Mouse (Mus musculus) adrenal gland (tissue): ENCODE data around the gene Phlda2.

Source experiments
- intact Hi-C: fragments of 180-260 bp; cut with DNase I; formaldehyde crosslinking; loops from one replicate; pipeline ENCODE4 v1.15.1; 2025

Gene Phlda2

DNA sequence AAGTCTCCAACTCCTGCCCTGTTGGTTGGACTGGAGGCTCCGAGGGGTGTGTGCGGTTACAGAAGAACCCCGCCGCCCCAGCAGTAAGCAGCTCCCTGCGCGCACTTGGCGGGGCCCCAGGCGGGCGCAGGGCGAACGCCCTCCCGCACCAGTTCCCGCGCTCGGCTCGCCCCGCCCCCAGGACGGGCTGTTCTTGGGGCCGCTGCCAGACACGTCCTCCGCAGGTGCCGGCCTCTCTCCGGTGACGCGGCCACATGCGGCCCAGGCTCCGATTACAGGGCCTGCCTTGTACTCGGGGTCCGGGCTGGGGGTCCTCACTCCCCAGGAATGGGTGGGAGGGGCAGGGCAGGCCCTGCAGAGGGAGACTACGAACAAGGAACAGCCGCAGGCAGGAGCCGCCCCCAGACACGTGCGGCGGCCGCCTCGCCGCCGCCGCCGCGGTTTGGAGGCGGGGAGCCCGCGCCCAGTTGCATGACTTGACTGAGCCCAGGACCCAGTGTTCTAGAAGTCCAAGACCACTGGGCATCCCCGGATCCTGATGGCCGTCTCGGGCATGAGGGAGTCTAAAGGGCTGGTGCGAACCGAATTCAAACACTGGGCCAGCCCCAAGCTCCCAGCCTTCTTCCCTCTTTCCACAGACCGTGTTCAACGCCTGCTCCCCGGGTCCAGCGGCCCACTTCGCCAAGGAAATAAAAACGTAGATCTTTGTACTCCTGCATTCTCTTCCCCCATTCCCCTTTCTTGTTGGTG, 38.0 kb downstream of the Phlda2 start:
- intact Hi-C loops, result loop anchor here (5.0 to 10.0 kb wide), 2 partner anchors 150 to 368 kb away; no protein-coding TSS in a partner anchor

DNA sequence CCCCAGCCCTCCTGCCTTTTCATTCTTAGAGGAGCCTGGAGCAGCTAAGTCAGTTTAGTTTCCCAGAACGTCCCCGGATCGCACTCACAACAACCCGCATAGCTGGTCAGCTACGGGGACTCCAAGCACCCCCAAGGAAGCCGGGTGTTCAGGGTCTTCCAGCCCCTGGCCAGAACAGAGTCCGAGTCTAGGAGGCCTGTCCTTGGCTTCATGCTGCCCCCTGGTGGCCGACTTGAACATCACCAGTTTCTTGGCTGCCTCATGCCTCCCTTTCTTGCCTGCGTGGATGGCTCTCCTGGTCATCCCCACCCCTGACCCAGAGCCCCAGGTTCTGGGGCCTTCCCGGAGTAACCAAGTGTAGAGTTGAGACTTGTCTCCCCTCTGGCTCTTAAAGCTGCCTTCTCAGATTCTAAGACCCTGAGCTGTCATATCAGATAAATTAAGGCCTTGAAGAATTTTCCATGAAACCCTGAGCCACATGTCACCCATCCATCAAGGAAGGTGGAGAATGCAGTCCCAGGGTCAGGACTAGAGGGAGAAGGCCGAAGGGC, 39.0 kb downstream of the Phlda2 start:
- intact Hi-C loops, result loop anchor here (10.0 kb wide), 1 partner anchor 149 kb away; no protein-coding TSS in a partner anchor

DNA sequence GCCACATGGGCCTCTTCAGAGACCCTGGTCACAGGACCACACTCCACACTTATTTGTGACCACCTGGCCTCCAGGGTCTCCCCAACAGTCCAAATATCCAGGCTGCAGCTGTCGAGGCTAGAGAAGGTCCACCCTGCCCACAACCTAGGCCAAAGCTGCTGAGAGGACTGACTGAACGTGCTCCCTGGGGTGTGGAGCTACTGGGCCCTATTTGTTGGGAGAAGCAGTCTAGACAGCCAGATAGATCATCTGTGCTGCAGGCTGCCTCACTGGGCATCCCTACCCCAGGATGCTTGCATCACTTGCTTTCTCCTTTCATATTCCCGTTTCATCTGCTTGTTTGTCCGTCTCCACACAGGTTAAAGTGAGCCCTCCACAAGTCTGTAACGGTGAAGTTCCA, 40.4 kb downstream of the Phlda2 start:
- intact Hi-C loops, result loop anchor here (10.0 kb wide), 1 partner anchor 148 kb away; no protein-coding TSS in a partner anchor

- intact Hi-C loops, result loop anchor here (10.0 kb wide), 1 partner anchor 147 kb away; no protein-coding TSS in a partner anchor
These were observed 41.0 kb downstream of the Phlda2 start for GRCm38 (mm10) chr7:143461920-143462319.

DNA sequence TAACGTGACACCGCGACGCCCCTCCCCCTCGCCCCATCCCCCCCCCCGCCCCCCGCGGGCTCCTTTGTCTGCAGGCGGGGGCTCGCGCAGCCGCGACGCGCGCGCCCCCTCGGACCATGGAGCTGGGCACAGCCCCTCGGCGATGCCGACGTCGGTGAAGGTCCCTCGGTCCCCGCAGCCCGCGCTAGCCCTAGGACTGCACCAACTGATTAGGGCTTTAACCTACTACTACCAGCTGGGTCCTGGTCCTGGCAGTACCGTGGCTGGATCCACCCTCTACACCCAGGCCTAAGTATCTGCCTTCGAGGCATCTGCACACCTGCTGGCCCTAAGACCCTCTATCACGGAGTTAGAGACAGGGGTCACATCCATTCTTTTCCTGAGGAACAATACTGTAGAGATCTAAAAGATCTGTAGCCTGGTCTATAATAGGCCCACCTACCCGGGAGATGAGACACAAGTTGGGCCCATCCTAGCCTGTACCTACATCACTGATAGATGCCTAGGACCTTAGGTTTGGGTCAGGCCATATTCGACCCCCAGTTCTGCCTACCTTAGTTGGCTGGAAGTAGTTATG, 41.6 kb downstream of the Phlda2 start:
- intact Hi-C loops, result loop anchor here (10.0 kb wide), 1 partner anchor 147 kb away; no protein-coding TSS in a partner anchor

DNA sequence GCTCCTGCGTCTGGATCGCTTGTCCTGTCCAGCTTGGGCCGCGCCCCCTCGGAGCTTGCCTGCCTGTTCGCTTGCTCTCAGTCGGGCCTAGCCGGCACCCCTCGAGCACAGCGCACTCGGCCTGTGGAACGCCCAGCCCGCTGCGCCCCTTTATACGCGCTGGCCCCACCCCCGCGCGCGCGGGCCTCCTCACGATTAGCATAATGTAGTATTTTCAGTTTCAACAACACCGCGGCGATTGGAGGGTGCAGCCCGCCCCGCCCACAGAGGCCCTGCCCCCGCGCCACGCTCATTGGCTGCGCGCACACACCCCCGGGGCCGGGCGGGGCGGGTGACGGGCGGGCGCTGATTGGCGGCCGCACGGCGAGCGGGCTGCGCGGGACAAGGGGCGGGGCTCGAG, 42.1 kb downstream of the Phlda2 start, which contains the start of gene Cdkn1c:
Gene Cdkn1c (minus strand): TSS at position 177 of the 400 bp plus-strand sequence.
- intact Hi-C loops, result loop anchor here (10.0 kb wide), 1 partner anchor 146 kb away; no protein-coding TSS in a partner anchor

GRCm38 (mm10) chr7:143460217-143460834, 42.6 kb downstream of the Phlda2 start:
- intact Hi-C loops, result loop anchor here (10.0 kb wide), 1 partner anchor 146 kb away; no protein-coding TSS in a partner anchor

DNA sequence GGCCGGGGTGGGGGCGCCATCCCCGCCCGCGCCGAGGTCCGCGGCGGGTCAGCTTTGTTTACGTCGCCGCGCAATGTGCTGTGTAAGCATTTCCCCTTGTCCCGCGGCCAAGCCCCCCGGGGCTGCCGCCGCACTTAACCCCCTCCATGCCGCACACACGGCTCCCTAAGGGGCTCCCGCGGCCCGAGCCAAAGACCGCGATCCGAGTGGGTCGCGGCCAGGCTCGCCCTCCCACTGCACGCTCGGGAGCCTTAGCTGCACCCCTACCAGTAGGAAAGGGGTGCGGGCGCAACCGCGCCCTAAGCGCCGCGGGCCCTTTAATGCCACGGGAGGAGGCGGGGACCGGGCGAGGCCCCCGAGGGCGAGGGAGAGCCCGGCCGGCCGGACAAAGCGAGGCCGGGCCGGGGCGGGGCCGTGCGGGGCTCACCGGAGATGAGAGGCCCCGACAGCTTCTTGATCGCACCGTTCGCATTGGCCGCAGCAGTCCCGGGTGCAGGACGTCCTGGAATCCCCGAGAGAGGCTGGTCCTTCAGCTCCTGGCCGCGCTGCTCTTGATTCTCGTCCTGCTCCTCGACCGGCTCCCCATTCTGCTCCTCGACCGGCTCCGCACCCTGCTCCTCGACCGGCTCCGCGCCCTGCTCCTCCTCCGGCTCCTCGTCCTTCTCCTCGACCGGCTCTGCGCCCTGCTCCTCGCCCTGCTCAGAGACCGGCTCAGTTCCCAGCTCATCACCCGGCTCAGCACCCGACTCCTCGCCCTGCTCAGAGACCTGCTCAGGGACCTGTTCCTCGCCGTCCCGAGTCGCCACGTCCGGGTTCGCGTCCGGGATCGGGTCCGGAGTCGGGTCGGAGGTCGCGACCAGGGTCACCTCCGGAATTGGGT, 43.4 kb downstream of the Phlda2 start:
- intact Hi-C loops, result loop anchor here (10.0 kb wide), 1 partner anchor 145 kb away; no protein-coding TSS in a partner anchor

GRCm38 (mm10) chr7:143458963-143459331, 44.0 kb downstream of the Phlda2 start:
- intact Hi-C loops, result no loop called here
